Mouse (Mus musculus): ENCODE data around the gene Uggt1.

DNA sequence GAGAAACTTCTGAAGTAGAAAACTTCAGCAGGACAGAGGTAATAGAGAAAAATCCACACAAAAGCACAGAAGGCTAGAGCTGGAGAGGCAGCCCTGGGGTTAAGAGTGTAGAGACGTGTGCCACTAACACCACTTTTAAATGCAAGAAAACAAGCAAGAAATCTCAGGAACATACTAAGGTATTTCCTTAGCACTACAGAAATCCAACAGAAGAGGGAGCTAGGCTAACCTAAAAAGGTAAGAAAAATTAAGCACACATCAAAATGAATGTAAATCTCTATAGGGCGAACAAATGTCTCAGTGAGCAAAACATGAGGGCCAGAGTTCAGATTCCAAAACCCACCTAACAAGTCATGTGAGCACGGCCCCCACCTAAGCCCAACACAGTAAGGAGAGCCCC, 19.9 kb downstream of the Uggt1 start:
- no peak for TF ChIP-seq CTCF (IDR thresholded peaks at IDR 0.05; ENCODE audit: low read depth, low read length)
- TF ChIP-seq POLR2A (IDR thresholded peaks at IDR 0.05; ENCODE audit: insufficient read depth, low read length): no peak
- TF ChIP-seq EP300 (IDR thresholded peaks at IDR 0.05; ENCODE audit: insufficient read depth, low read depth, low read length): no peak
